Mouse (Mus musculus) embryonic facial prominence, embryonic 15.5 days (tissue): Measurements from ENCODE around the gene Ppara. TPM values are rescaled to one million over a fixed set of nuclear protein-coding genes. Genes with fewer than 3 reads are reported as not detected.

Experiments used
- ATAC-seq: fragments of 200-750 bp; cut with Nextera tagmentation; 2 replicates; pipeline ENCODE4 v1.8.0; 2017; ENCODE audit warnings: low read depth, moderate TSS enrichment; ENCODE audit not compliant: insufficient number of reproducible peaks, low FRiP score, low TSS enrichment
- H3K27ac ChIP-seq: fragments of 300-500 bp; sonication (generic); replicated peaks from 2 replicates; pipeline ENCODE4 v1.5.1; 2015; ENCODE audit warnings: mild to moderate bottlenecking, inconsistent platforms
- H3K27me3 ChIP-seq: fragments of 300-500 bp; sonication (generic); 2 replicates; pipeline ENCODE4 v1.6.1; 2015; ENCODE audit warnings: inconsistent platforms
- H3K36me3 ChIP-seq: fragments of 300-500 bp; sonication (generic); 2 replicates; pipeline ENCODE4 v1.6.1; 2015; ENCODE audit warnings: mild to moderate bottlenecking, inconsistent platforms
- H3K4me1 ChIP-seq: fragments of 300-500 bp; sonication (generic); 2 replicates; pipeline ENCODE4 v1.6.1; 2015; ENCODE audit warnings: inconsistent platforms
- H3K4me2 ChIP-seq: fragments of 300-500 bp; sonication (generic); replicated peaks from 2 replicates; pipeline ENCODE4 v1.6.1; 2015; ENCODE audit warnings: mild to moderate bottlenecking, inconsistent platforms
- H3K4me3 ChIP-seq: fragments of 300-500 bp; sonication (generic); replicated peaks from 2 replicates; pipeline ENCODE4 v1.5.1; 2015; ENCODE audit warnings: mild to moderate bottlenecking, inconsistent platforms
- H3K9ac ChIP-seq: fragments of 300-500 bp; sonication (generic); 2 replicates; pipeline ENCODE4 v1.6.1; 2015; ENCODE audit warnings: inconsistent platforms
- H3K9me3 ChIP-seq: fragments of 300-500 bp; sonication (generic); replicated peaks from 2 replicates; pipeline ENCODE4 v1.6.1; 2016; ENCODE audit warnings: inconsistent platforms
- WGBS: fragments of 180-500 bp; shearing (Covaris S2); methylation state at CpG from one replicate; pipeline ENCODE4 v1.1.7; 2015; 5-methylcytosine and 5-hydroxymethylcytosine counted together
- polyA plus RNA-seq: library from polyadenylated mRNA; unstranded; fragments of >200 nt; fragmentation: Nextera tagmentation; extraction: Ambion mirVana; gene quantifications from 2 replicates; pipeline ENCODE4 v1.2.1, GENCODE M21; 2015

The Ppara gene
- polyA plus RNA-seq, 1 experiment from 2014 or later: 5.0 TPM

- Histone ChIP-seq H3K9me3 (no peaks in the 10 kb centered on the region), H3K36me3 (no peaks in the 10 kb centered on the region), H3K4me1 (peaks cover 10% of the 10 kb centered on the region), H3K27ac (no peak overlapping the region), H3K4me2 (no peak overlapping the region), H3K4me3 (no peak overlapping the region), H3K27me3 (peaks cover 10% of the 10 kb centered on the region), H3K9ac (no peak overlapping the region)
- no peak for ATAC-seq
- 85% methylated on average over 9 of the region's 9 CpGs for WGBS
Measured at GRCm38 (mm10) chr15:85713417-85713816, 21.4 kb upstream of the Ppara start.

- H3K4me2 ChIP-seq: no peak overlapping the region
- no peaks in the 10 kb centered on the region for H3K36me3 ChIP-seq
- no peaks in the 10 kb centered on the region for H3K9me3 ChIP-seq
- peaks cover 10% of the 10 kb centered on the region for H3K27me3 ChIP-seq
- no peak overlapping the region for H3K4me3 ChIP-seq
- 76% methylated on average over 3 of the region's 3 CpGs for WGBS
- no peak for ATAC-seq
- no peaks in the 10 kb centered on the region for H3K4me1 ChIP-seq
- no peak overlapping the region for H3K27ac ChIP-seq
- no peak overlapping the region for H3K9ac ChIP-seq
Measured at GRCm38 (mm10) chr15:85715059-85715458, 19.7 kb upstream of the Ppara start.

GRCm38 (mm10) chr15:85716045-85716444, 18.7 kb upstream of the Ppara start:
- WGBS: 4% methylated on average over 7 of the region's 7 CpGs
- no peaks in the 10 kb centered on the region for H3K36me3 ChIP-seq
- H3K9me3 ChIP-seq: no peaks in the 10 kb centered on the region
- no peaks in the 10 kb centered on the region for H3K4me1 ChIP-seq
- H3K4me3 ChIP-seq: no peak overlapping the region
- H3K9ac ChIP-seq: no peak overlapping the region
- no peak overlapping the region for H3K27ac ChIP-seq
- 0 out of 2 replicates have a peak, but pooled peaks have one; percentile 26 for ATAC-seq
- H3K4me2 ChIP-seq: no peak overlapping the region
- H3K27me3 ChIP-seq: peaks cover 10% of the 10 kb centered on the region

GRCm38 (mm10) chr15:85716591-85716990, 18.2 kb upstream of the Ppara start:
- H3K36me3 ChIP-seq: no peaks in the 10 kb centered on the region
- no peaks in the 10 kb centered on the region for H3K4me1 ChIP-seq
- no peak overlapping the region for H3K4me2 ChIP-seq
- no peak for ATAC-seq
- 80% methylated on average over 5 of the region's 5 CpGs for WGBS
- H3K4me3 ChIP-seq: no peak overlapping the region
- H3K27ac ChIP-seq: no peak overlapping the region
- no peak overlapping the region for H3K9ac ChIP-seq
- H3K27me3 ChIP-seq: peaks cover 8% of the 10 kb centered on the region
- H3K9me3 ChIP-seq: no peaks in the 10 kb centered on the region

- no peaks in the 10 kb centered on the region for H3K9me3 ChIP-seq
- no peak overlapping the region for H3K4me2 ChIP-seq
- no peak for ATAC-seq
- H3K4me3 ChIP-seq: no peak overlapping the region
- H3K27ac ChIP-seq: no peak overlapping the region
- WGBS: 64% methylated on average over 4 of the region's 4 CpGs
- H3K4me1 ChIP-seq: no peaks in the 10 kb centered on the region
- no peak overlapping the region for H3K9ac ChIP-seq
- no peaks in the 10 kb centered on the region for H3K36me3 ChIP-seq
- peaks cover 11% of the 10 kb centered on the region for H3K27me3 ChIP-seq
Measured at GRCm38 (mm10) chr15:85717008-85717407, 17.8 kb upstream of the Ppara start.

- H3K27me3 ChIP-seq: peaks cover 11% of the 10 kb centered on the region
- H3K4me2 ChIP-seq: no peak overlapping the region
- no peak overlapping the region for H3K9ac ChIP-seq
- no peak overlapping the region for H3K4me3 ChIP-seq
- no peaks in the 10 kb centered on the region for H3K4me1 ChIP-seq
- H3K36me3 ChIP-seq: no peaks in the 10 kb centered on the region
- H3K27ac ChIP-seq: no peak overlapping the region
- ATAC-seq: no peak
- 82% methylated on average over 2 of the region's 2 CpGs for WGBS
- H3K9me3 ChIP-seq: no peaks in the 10 kb centered on the region
Measured at GRCm38 (mm10) chr15:85717800-85718199, 17.0 kb upstream of the Ppara start.

GRCm38 (mm10) chr15:85719017-85719416, 15.8 kb upstream of the Ppara start:
- Histone ChIP-seq H3K27ac (no peak overlapping the region), H3K4me3 (no peak overlapping the region), H3K4me2 (no peak overlapping the region), H3K9me3 (no peaks in the 10 kb centered on the region), H3K36me3 (no peaks in the 10 kb centered on the region), H3K27me3 (peaks cover 11% of the 10 kb centered on the region), H3K4me1 (no peaks in the 10 kb centered on the region), H3K9ac (no peak overlapping the region)
- WGBS: 76% methylated on average over 7 of the region's 7 CpGs
- no peak for ATAC-seq

- Histone ChIP-seq H3K9me3 (no peaks in the 10 kb centered on the region), H3K4me3 (no peak overlapping the region), H3K4me2 (no peak overlapping the region), H3K9ac (no peak overlapping the region), H3K36me3 (no peaks in the 10 kb centered on the region), H3K27me3 (peaks cover 11% of the 10 kb centered on the region), H3K4me1 (no peaks in the 10 kb centered on the region), H3K27ac (no peak overlapping the region)
- ATAC-seq: no peak
- 66% methylated on average over 6 of the region's 6 CpGs for WGBS
Measured at GRCm38 (mm10) chr15:85720366-85720841, 14.4 kb upstream of the Ppara start.

GRCm38 (mm10) chr15:85724271-85725165, 10.3 kb upstream of the Ppara start:
- H3K27me3 ChIP-seq: peaks cover 7% of the 10 kb centered on the region
- no peaks in the 10 kb centered on the region for H3K9me3 ChIP-seq
- H3K27ac ChIP-seq: no peak overlapping the region
- ATAC-seq: no peak
- H3K4me2 ChIP-seq: no peak overlapping the region
- no peaks in the 10 kb centered on the region for H3K36me3 ChIP-seq
- 44% methylated on average over 11 of the region's 11 CpGs for WGBS
- no peak overlapping the region for H3K9ac ChIP-seq
- H3K4me3 ChIP-seq: no peak overlapping the region
- 0 out of 2 replicates have a peak, but pooled peaks cover 3% of the 10 kb centered on the region for H3K4me1 ChIP-seq

- H3K27ac ChIP-seq: no peak overlapping the region
- 87% methylated on average over 5 of the region's 5 CpGs for WGBS
- no peak overlapping the region for H3K9ac ChIP-seq
- H3K9me3 ChIP-seq: no peaks in the 10 kb centered on the region
- H3K27me3 ChIP-seq: peaks cover 11% of the 10 kb centered on the region
- H3K4me2 ChIP-seq: no peak overlapping the region
- ATAC-seq: no peak
- H3K4me1 ChIP-seq: 0 out of 2 replicates have a peak, but pooled peaks cover 3% of the 10 kb centered on the region
- no peak overlapping the region for H3K4me3 ChIP-seq
- no peaks in the 10 kb centered on the region for H3K36me3 ChIP-seq
Measured at GRCm38 (mm10) chr15:85728224-85728623, 6.6 kb upstream of the Ppara start.

- H3K36me3 ChIP-seq: no peaks in the 10 kb centered on the region
- WGBS: 72% methylated on average over 9 of the region's 9 CpGs
- no peaks in the 10 kb centered on the region for H3K9me3 ChIP-seq
Measured at GRCm38 (mm10) chr15:85729256-85729655, 5.5 kb upstream of the Ppara start.

More at GRCm38 (mm10) chr15:85729256-85729655, 5.5 kb upstream of the Ppara start:
- Histone ChIP-seq H3K27me3 (peaks cover 21% of the 10 kb centered on the region), H3K9ac (no peak overlapping the region), H3K4me1 (0 out of 2 replicates have a peak, but pooled peaks cover 3% of the 10 kb centered on the region), H3K27ac (no peak overlapping the region), H3K4me2 (no peak overlapping the region), H3K4me3 (no peak overlapping the region)
- ATAC-seq: no peak
